Mouse (Mus musculus) c-Kit-positive CD71-negative TER-119-negative erythroid progenitor cells, embryonic 14.5 days (primary cell): Measurements from ENCODE around the gene Samd1.

Experiments
- DNase-seq: peaks from one replicate; pipeline ENCODE4 v3.0.0-alpha.2; 2013; ENCODE audit warnings: low read depth

Gene Samd1

DNA sequence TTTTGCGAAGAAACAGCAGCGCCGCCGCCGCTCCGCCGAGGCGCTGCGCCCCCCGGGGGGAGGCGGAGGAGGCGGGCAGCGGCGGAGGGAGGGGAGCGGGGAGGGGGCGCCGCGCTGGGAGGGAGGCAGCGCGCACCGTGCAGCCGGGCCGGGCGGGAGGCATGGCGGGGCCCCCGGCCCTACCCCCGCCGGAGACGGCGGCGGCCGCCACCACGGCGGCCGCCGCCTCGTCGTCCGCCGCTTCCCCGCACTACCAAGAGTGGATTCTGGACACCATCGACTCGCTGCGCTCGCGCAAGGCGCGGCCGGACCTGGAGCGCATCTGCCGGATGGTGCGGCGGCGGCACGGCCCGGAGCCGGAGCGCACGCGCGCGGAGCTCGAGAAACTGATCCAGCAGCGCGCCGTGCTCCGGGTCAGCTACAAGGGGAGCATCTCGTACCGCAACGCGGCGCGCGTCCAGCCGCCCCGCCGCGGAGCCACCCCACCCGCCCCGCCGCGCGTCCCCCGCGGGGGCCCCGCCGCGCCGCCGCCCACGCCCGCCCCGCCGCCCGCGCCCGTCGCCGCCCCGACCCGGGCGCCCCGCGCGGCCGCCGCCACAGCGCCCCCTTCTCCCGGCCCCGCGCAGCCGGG lies at the start of gene Samd1:
TSS of gene Samd1 (plus strand) at position 162 of the 631 bp plus-strand sequence.
- no peak for DNase-seq

DNA sequence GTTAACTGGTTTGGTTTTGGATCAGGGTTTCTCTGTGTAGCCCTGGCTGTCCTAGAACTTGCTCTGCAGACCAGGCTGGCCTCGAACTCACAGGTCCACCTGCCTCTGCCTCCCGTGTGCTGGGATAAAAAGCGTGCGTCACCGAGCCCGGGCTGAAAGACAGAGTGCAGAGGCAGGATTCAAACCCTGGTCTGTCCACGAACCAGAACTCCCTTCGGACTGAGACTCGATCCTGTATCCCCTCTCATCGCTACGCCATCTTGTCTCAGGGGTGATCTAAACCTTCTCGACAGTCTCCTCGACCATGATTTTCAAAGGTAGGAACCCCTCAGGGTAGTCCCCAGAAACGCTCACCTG lies 42.7 kb upstream of the Samd1 start:
- no peak for DNase-seq

DNA sequence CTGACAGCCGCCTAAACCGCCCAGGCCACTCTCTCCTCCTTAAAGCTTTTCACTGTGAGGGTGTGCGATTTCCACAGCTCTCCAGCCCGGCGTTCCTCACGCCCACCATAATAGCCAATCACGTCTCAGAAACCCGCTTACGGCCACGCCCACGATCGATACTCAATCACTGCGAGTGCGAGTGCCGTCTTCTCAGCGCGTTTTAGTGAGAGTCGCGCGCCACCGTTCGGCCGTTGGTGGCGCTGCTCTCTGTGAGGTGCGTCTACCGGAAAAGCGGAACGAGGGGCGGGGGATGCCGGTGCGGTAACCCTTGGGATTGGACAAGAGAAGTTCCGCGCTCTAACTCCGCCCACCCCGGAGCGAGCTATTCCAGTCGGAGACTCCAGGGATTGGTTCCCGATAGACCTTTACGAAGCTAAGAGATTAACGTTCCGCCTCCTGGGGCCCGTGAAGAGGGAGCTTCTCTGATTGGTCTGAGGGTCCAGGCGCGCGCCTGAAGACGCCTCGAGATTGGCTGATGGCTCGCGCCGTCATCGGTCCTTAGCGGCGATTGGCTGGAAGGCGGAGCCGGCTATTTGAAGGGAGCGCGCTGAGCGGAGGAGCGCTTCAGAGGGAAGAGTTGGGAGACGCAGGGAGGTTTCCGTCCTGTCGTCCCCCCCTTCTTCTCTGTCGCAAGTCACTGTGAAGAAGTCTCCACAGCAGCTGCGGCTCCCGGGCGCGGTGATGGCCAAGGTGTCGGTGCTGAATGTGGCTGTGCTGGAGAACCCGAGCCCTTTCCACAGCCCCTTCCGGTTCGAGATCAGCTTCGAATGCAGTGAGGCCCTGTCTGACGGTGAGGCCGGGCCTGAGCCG lies 42.1 kb upstream of the Samd1 start, which contains the start of the genes Gm10644 and Asf1b:
TSS of gene Gm10644 (minus strand) at position 100 of the 852 bp plus-strand sequence.
TSS of gene Asf1b (plus strand) at position 402 of the 852 bp plus-strand sequence.
- DNase-seq = peak; percentile 100

DNA sequence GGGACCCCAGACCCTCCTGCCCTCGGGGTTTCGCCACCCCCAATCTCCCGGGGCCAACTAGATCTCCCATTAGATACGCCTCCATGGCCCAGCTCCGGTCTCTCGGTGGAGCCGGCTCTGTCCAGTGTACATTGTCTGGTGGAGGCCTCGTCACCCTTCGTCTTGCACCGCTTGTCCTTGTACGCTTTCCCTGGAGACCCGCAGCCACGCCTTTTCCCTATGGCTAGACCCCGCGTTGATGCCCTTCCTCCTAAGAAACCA lies 41.6 kb upstream of the Samd1 start:
- no peak for DNase-seq

DNA sequence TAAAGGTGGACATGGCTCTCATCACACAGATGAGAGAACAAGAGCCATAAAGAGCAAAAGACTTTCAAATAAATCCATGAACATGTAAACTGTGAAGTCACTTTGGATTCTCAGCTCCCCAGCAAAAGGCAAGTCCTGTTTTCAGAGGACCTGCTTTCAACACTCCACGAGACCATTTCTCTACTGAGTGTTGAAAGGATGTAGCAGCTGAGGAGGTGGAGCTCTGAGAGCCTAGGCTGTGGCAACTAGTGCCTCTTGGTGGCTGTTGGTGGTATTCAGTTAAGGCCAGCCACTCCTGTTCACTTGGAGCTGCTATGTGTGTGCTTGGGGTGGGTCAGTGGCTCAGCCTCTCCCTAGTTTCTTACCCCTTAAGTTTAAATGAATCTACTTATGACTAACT lies 40.7 kb upstream of the Samd1 start:
- no peak for DNase-seq

DNA sequence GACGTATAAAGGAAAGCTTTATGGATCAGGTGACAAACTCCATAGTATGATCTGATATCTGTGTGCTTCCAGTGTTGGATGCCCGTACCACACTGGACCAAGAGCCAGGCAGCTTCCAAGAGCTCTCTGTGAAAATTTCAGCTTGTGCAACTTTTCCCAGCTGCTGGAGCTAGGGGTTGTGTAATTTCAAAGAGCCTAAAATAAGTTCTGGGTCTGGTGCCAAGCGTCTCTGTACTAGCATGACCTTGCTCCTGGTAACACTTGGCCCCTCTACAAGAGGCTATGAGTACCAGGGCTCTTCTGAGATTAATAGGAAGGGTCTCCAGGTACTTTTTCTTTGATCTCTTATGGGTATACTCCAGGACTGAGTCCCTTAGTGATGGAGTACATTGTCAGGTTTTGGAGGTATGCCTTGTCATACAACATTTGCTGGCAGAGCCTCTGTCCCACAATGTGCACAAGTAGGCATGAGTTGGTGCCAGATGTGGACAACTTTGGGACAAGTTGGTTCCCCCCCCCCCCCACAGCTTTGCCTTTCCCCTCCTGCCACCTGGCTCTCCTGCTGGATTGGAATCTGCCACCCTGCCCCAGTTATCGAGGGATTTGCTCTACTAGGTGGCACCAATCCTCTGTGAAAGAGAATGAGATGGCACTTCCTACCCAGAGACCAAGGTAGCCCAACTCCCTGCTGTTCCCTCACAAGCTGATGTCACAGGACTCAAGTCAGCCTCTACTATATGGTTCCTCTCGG lies 33.3 kb upstream of the Samd1 start:
- DNase-seq = no peak

DNA sequence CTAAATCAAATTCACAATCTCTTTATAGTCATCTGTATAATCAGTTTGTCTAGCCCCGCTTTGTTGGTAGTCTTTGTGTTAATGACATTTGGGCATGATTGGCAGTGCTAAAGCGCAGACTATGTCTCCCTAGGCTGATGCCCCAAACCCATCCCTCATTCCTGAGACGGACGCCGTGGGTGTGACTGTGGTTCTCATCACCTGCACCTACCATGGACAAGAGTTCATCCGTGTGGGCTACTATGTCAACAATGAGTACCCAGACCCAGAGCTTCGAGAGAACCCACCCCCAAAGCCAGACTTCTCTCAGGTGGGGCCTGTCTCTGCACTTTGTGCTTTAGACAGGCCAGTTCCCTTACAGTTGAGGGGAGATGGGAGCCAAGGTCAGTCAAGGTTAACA lies 29.8 kb upstream of the Samd1 start:
- DNase-seq = no peak

DNA sequence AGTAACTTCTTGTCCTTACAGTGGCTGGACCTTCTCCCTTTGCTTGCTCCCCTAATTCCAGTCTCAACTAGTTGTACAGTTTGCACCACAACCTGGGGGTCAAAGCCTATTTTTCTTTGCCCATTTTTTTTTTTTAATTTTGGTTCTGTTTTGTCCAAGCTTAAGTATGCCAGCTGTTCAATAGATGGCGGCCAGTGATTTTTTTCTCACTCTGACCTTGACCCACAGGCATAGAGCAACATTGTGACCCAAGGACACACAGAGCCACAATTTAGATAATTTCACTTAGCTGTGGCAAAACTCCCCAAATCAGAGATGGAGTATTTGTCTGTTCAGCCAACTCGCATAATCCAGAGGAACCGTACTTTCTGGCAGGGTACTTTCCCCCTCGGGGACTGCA lies 26.4 kb upstream of the Samd1 start:
- no peak for DNase-seq

DNA sequence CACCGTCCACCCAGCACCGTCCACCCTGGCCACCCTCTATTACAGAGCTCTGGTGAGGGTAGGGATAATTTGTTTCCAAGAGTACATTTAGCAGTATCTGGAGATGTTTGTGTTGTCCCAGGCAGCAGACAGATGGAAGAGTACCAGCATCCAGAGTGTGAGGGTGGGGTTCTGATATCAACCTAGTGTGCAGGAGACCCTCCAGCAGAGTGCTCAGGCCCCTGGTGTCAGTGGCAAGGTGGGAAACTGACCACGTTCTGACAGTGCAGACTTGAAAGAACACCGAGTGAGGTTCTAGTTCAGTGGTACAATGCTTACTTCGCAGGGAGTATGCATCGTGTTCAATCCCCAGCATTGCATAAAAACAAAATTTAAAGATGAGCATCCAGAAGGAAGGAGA lies 25.8 kb upstream of the Samd1 start:
- no peak for DNase-seq

DNA sequence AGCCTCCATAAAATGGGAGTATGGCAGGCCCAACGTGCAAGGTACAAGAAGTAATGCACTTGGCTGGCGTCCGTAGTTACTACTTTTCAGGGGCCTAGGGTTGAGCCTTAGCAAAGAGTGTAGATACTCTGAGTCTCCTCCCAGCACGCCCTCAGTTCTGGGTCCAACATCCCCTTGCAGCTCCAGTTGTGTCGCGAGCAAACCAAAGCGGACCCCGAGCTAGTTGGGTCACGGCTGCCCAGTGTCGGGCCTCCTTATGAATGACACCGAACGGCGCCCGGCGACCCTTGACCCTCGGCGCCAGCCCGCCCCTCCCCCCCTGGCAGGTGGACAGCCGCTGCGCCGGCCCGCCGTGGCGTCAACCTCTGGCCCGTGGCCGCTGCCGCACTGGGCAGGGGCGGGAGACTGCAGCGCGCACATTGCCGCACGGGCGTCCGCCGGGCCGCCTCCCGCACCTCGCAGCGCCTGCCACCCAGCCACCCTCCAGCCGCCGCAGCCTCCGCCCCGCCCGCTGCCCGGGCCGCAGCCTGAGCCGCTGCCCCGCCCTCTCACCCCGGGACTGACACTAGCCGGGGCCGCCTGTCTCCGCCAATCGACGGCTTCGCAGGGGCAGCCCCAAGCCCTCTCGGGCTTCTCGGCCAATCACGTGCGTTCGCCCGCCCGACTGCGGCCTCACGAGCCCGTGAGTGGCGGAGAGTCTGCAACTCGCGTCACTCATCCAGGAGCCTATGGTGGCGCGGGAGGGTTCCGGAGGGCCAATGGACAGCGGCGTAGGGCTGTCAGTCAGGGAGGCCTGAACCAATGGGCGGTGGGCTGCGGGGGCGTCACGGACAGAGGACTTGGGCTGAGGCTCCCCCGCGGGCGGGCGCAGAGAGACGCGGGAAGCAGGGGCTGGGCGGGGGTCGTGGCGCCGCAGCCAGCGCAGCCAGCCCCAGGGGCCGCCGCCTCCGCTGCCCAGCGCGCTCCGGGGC lies 25.0 kb upstream of the Samd1 start, which contains the start of gene Prkaca:
TSS of gene Prkaca (plus strand) at position 844 of the 971 bp plus-strand sequence.
- peak; percentile 95 for DNase-seq

DNA sequence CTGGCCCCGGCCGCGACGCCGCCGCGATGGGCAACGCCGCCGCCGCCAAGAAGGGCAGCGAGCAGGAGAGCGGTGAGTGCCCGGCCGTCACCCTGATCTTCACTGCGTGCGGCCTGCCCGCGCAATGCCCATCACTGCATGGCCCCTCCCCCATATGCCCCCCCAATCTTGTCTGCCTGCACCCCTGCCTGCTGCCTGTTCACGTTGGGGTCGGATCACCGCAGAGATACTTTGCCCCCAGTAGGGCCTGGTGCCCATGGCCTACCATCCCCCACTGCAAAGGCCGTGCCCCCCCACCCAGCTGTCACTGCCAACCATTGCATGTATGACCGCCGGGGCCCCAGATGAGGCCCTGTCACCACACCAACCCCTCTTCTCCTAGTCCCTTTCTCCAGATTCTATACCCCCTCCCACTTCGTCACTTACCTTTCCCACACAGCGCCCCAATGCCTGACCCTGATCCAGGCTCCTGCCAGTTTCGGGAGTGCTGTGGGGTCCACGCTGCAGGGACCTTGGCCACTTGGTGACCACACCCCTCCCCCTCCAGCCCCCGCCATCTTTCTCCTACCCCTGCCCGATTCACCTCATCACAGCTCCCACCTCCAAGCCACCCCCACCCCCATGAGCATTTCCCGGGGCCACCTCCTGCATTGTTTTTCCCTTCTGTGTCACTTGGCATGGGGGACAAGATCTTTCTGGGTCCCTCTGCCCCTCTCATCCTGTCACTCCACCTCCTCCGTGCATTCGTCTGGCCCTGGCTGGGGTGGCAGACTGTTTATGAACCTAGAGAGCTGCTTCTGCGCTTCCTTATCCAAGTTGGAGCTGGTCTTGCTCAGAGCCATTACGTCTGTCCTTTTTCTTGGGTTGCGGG lies 24.1 kb upstream of the Samd1 start:
- DNase-seq = no peak

DNA sequence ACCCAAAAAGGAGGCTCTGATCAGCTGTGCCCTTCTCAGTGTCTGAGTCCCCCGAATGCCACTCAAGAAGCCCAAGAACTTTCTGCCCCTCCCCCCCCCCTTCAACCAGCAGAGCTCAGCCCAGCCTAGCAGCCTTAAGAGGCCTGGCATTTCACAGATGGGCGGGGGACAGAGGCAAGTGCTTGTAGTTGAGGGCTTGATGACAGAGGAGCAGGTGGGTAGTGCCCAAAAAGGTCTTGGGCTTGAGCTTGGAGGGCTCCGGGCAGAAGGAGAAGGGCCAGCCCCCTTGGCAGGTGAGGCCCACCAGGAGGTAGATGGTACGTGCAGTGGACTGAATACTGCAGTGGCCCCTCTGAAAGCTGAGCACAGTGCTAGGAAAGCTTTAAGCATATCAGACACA lies 23.0 kb upstream of the Samd1 start:
- DNase-seq = no peak

DNA sequence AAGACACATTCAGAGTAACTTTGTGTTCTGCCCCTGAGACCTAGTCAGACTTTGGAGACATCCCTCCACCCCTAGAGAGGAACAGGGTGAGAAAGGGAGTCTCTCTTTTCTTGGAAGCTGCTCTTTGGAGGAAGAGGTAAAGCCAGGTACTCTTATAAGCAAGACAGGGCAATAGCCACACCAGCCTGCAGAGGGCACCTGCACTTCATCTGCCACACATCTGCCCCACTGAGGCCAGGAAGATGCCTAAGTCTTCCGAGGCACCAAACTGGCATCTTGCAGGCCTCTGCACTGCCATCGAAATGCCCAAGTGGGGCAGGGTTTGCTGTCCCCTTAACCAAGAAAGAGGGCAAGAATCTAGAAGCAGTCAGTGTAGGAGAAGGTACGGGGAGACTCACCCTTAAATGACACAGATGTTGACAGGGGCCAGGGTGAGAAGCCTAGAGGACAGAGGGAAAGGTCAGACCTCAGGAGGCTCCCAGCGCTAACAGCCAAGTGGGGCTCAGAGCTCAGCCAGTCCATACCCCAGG lies 21.3 kb upstream of the Samd1 start:
- DNase-seq = no peak

DNA sequence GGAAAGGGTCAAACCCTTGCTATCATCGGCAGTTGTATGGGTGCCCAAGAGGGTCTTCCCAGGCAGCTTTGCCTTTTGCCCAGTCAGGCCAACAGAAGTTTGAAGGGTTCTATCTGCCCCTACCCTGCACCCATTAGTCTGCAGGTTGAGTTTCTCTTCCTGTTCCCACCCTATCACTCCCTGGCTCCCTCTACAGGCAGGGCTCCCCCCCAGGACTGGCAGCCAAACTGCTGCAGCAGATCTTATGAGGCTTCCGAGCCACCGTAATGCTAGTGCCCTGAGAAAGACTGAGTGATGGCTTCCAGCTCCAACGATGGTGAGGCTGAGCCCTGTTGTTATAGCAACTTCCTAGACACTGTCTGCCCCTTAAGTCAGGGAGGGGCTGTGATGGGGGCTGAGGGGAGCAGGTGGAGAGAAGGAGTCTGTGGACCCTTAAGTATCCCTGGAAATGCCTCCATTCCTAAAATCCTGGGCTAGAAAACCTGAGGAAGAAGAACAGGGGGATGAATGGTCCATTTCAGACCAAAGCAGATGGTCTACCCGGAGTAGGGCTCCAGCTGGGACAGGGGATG lies 20.6 kb upstream of the Samd1 start:
- DNase-seq = no peak

DNA sequence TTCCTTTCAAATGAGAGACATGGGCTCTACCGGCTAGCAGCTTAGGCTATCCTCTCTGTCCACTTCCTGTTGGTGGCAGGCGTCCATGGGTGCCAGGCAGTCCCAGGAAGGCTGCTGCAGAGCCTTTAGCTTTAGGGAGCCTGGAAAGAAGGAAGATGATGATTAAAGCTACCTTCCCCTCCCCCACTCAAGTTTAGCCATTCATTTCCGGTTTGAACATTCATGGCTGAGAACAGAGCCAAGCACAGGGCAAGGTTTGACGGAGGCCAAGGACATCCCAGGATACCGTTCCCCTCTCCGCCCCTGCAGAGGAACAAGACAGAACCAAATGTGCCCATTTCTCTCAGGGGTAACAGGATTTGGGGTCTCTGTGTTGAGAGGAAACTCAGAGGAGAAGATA lies 19.8 kb upstream of the Samd1 start:
- DNase-seq = no peak

DNA sequence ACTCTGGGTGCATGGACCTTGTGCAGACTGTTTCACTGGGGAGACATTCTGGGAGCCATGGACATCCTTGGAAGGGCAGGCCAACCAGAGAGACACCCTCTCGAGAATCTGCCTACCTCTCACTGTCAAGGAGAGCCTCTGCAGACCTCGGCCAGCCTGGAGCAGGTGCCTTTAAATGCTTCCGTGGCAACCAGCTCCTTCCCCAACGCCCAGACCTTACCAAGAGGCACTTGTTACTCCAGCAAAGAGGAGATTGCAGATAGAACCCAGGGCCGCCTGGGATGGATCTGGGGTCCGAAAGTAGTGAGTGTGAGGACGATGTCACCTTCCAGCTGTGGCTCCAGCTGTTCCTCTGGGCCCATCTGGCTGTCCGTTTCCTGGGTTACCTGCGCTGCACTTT lies 19.3 kb upstream of the Samd1 start:
- no peak for DNase-seq

DNA sequence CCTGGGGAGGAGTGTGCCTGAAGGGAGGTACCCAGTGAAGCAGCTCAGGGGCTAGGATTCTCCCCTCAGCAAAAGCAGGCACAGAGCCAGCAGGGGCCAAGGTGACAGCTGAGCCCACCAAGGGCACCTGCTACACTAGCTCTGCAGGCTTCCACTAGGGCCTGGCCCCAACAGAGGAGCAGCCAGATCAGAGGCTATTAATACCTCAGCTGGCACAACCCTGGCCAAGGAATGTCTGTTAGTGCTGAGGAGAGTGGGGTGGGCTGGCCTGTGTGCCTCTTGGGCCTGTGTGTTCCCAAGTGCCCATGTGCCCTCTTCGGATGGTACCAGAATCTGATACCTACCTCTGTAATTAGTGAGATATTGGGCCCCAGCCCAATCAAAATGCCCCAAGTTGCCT lies 17.2 kb upstream of the Samd1 start:
- DNase-seq = no peak

DNA sequence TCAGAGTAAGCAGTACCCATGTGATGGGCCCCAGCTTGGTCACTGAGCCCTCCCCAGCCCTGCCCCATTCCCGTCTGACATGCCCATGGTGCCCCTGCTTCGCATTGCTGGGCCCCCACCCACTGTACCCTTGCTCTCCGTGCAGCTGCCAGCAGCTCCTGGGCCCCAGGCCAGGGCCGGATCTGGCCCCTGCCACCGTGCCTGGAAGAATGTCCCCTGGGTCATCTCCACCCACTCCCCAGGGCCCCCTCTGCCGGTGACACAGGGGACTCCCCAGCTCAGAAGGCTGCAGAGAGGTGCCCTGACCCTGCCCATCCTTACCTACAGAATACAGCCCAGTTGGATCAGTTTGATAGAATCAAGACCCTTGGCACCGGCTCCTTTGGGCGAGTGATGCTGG lies 16.6 kb upstream of the Samd1 start:
- DNase-seq = no peak

DNA sequence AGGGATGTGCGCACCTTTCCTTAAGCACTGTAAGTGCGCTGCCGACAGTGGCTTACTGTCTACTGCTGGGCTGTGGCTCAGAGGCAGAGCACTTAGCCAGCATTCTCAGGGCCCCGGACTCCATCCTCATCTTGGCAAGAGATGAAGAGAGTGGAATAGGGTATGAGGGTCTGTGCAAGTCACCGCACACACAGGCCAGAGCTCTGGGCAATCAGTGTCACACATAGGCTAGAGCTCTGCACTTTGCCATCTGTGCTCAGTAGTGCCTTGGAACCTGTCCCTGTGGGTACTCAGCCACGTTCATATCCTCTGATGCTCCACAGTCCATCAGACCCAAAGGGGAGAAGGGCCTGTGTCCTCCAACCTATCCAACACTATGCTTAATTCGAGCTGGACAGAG lies 15.9 kb upstream of the Samd1 start:
- DNase-seq = no peak

DNA sequence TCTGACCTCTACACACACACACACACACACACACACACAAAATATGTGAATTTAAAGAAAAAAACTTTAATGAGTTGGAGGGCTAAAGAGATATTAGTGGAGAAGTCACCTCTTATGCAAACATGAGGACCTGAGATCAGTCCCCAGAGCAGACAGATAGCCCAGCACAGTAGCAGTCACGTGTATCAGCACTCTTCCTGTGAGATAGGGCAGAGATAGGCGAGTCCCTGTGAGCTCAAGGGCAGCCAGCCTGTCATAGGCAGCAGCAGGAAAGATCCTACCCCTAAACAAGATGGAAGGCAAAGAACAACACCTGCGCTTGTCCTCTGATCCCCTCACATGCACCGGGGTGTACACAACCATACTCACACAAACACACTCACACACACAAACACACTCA lies 15.0 kb upstream of the Samd1 start:
- no peak for DNase-seq
